Mouse (Mus musculus): ENCODE data around the gene Spata9.

DNA sequence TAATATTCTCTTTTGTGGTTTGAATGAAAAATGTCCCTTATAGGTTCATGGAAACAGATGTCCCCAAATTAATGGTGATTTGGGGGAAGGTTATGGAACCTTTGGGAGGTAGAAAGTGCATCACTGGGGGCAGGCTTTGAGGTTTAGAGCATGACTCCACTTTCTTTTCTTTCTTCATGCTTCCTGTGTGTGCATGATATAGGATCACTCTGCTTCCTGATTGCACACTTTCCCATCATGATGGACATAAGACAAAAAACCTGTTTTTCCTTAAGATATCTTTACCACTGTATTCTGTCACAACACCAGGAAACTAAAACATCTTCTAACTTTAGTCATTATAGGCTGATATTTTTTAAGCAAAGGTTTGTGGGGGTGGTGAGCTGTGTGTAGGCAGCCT lies 78.0 kb downstream of the Spata9 start:
- TF ChIP-seq CTCF (IDR thresholded peaks at IDR 0.05; ENCODE audit: insufficient read depth, low read length) (no peak), POLR2A (IDR thresholded peaks at IDR 0.05; ENCODE audit: borderline replicate concordance, extremely low read depth, low read depth, low read length) (no peak)

Measured in lung, adult 2 months (tissue).